Mouse (Mus musculus): ENCODE results near the gene Adap2.

Adap2 gene

GRCm38 (mm10) chr11:80200326-80200725 is 46.4 kb downstream of the Adap2 start:
- DNase-seq, result no peak

GRCm38 (mm10) chr11:80202296-80202695 is 48.4 kb downstream of the Adap2 start:
- no peak for DNase-seq

- no peak for DNase-seq
Measured at GRCm38 (mm10) chr11:80204037-80204436, 50.1 kb downstream of the Adap2 start.

- no peak for DNase-seq
Measured at GRCm38 (mm10) chr11:80204941-80205340, 51.0 kb downstream of the Adap2 start.

GRCm38 (mm10) chr11:80208465-80208859 is 54.6 kb downstream of the Adap2 start:
- no peak for DNase-seq

GRCm38 (mm10) chr11:80208860-80209800 is 55.2 kb downstream of the Adap2 start, which contains the start of gene Rhot1:
Gene Rhot1, plus strand, starts transcription at chr11:80209019.
- peak; percentile 95 for DNase-seq

GRCm38 (mm10) chr11:80210321-80210720 is 56.4 kb downstream of the Adap2 start:
- DNase-seq, result no peak

- DNase-seq, result no peak
Measured at GRCm38 (mm10) chr11:80212282-80212681, 58.4 kb downstream of the Adap2 start.

- DNase-seq, result no peak
Measured at GRCm38 (mm10) chr11:80215291-80215690, 61.4 kb downstream of the Adap2 start.

- no peak for DNase-seq
Measured at GRCm38 (mm10) chr11:80218657-80219293, 64.9 kb downstream of the Adap2 start.
